12 mouse cellular contexts compared by ENCODE assay signal in the genomic region with DNA sequence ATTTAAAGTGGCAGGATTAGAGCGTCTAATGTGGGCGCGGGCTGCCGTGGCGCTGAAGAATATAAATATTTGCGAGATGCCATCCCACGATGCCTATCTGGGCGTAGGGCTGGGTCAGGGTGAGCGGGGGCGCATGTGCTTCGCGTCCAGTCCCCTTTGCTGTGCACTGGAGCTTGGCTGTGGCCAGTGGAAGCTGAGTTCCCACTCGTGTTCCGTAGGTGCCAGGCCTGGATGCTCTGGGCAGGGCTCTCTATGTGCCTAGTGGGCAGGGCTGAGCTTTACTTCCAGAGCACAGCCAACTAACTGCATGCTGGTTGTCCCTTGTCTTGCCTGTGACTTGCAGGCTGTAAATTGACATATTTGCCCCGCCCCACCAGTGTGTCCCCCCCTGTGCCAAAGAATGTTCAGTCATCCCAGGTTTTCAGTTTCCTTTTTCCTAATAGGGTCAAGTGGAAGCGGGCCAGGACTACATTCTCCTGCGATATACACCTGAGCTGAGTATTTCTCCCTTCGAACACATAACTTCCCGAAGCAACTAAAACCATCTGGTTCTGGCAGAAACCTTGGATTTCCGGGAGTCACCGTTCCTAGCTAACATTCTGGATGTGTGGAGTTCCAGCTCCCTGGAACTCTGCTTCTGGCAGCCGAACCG. TPM values are rescaled to one million over a fixed set of nuclear protein-coding genes. Genes with fewer than 3 reads are reported as not detected.
A peak's percentile ranks its signal among the peaks of the same experiment; 100 is the strongest.
DNase-seq lines count a peak whose midpoint lies in the region; ATAC-seq and TF ChIP-seq lines count a peak whose summit lies in the region.
"Had no signal": no experiment of that assay in that cellular context is flagged by ENCODE, and none has a peak within 500 bp of the region (broad histone marks: within the 10 kb centered on the region; RNA-seq: fewer than 3 reads in every experiment).

No protein-coding gene starts in this region.

- H3K9me3 ChIP-seq in embryonic facial prominence, embryonic 15.5 days (replicated peaks): no peaks in the 10 kb centered on the region
- H3K9me3 ChIP-seq in kidney, postnatal 0 days (replicated peaks; ENCODE audit: low read length): no peaks in the 10 kb centered on the region
- H3K9me3 ChIP-seq in midbrain, embryonic 16.5 days (replicated peaks; ENCODE audit: control insufficient read depth, low read length, poor library complexity, severe bottlenecking): no peaks in the 10 kb centered on the region
- H3K9me3 ChIP-seq in liver, embryonic 12.5 days (replicated peaks): no peaks in the 10 kb centered on the region
- H3K9me3 ChIP-seq: G1E; neural tube, embryonic 13.5 days had no signal

- ATAC-seq in embryonic facial prominence, embryonic 15.5 days (ENCODE audit: insufficient number of reproducible peaks, low FRiP score, low TSS enrichment, low read depth): peak; percentile 27
- ATAC-seq in kidney, postnatal 0 days (replicated peaks; ENCODE audit: low FRiP score, low read depth): peak; percentile 14; the same call in 1 of the 2 replicates
- ATAC-seq in midbrain, embryonic 16.5 days: peak; percentile 55
- ATAC-seq in liver, embryonic 12.5 days: no peak

- H3K36me3 ChIP-seq in embryonic facial prominence, embryonic 15.5 days: no peaks in the 10 kb centered on the region
- no peaks in the 10 kb centered on the region for H3K36me3 ChIP-seq in kidney, postnatal 0 days (ENCODE audit: insufficient read depth, low read length)
- no peaks in the 10 kb centered on the region for H3K36me3 ChIP-seq in midbrain, embryonic 16.5 days (ENCODE audit: control insufficient read depth, insufficient read depth, low read length)
- no peaks in the 10 kb centered on the region for H3K36me3 ChIP-seq in liver, embryonic 12.5 days
- H3K36me3 ChIP-seq: G1E; neural tube, embryonic 13.5 days had no signal

- WGBS in embryonic facial prominence, embryonic 15.5 days: 2% methylated on average over 23 of the region's 23 CpGs
- WGBS in kidney, postnatal 0 days: under 1% methylated on average over 23 of the region's 23 CpGs
- WGBS in midbrain, embryonic 16.5 days: under 1% methylated on average over 23 of the region's 23 CpGs
- 3% methylated on average over 23 of the region's 23 CpGs for WGBS in liver, embryonic 12.5 days (ENCODE audit: insufficient replicate concordance)

- H3K4me1 ChIP-seq in embryonic facial prominence, embryonic 15.5 days: peaks cover 37% of the 10 kb centered on the region
- peaks cover 10% of the 10 kb centered on the region; the same call in 1 of the 2 replicates for H3K4me1 ChIP-seq in kidney, postnatal 0 days (replicated peaks; ENCODE audit: insufficient read depth, low read length)
- H3K4me1 ChIP-seq in midbrain, embryonic 16.5 days (ENCODE audit: control insufficient read depth, insufficient read depth, low read length): peaks cover 23% of the 10 kb centered on the region
- no peaks in the 10 kb centered on the region for H3K4me1 ChIP-seq in liver, embryonic 12.5 days

- peak; percentile 33 for DNase-seq in layer of hippocampus, postnatal 36 days
- DNase-seq in layer of hippocampus, adult 9-11 months: no peak
- DNase-seq in kidney, postnatal 0 days (ENCODE audit: low spot score): no peak
- no peak for DNase-seq in right cerebral cortex, postnatal 4 days
- no peak for DNase-seq in B cell, adult 2 months

- TF ChIP-seq CTCF in kidney, postnatal 0 days (IDR thresholded peaks at IDR 0.05; ENCODE audit: low read depth): no peak

- H3K27me3 ChIP-seq in embryonic facial prominence, embryonic 15.5 days: peaks cover 97% of the 10 kb centered on the region
- H3K27me3 ChIP-seq in kidney, postnatal 0 days (ENCODE audit: insufficient read depth, low read length): peaks cover 40% of the 10 kb centered on the region
- peaks cover 69% of the 10 kb centered on the region for H3K27me3 ChIP-seq in midbrain, embryonic 16.5 days (ENCODE audit: control insufficient read depth, insufficient read depth, low read depth, low read length)
- peaks cover 100% of the 10 kb centered on the region for H3K27me3 ChIP-seq in liver, embryonic 12.5 days (replicated peaks)

- peak overlapping the region; percentile 43 for H3K4me2 ChIP-seq in embryonic facial prominence, embryonic 15.5 days (replicated peaks)
- peak overlapping the region; percentile 50 for H3K4me2 ChIP-seq in kidney, postnatal 0 days (ENCODE audit: low read length)
- peak overlapping the region; percentile 29 for H3K4me2 ChIP-seq in midbrain, embryonic 16.5 days (ENCODE audit: low read length)
- no peak overlapping the region for H3K4me2 ChIP-seq in liver, embryonic 12.5 days
- H3K4me2 ChIP-seq: liver, embryonic 11.5 days; neural tube, embryonic 13.5 days had no signal

- H3K27ac ChIP-seq in embryonic facial prominence, embryonic 15.5 days (replicated peaks): peak overlapping the region; percentile 35; the same call in 1 of the 2 replicates
- peak overlapping the region; percentile 77 for H3K27ac ChIP-seq in kidney, postnatal 0 days
- peak overlapping the region; percentile 65 for H3K27ac ChIP-seq in midbrain, embryonic 16.5 days (ENCODE audit: low read length)
- no peak overlapping the region for H3K27ac ChIP-seq in liver, embryonic 12.5 days
- H3K27ac ChIP-seq: neural tube, embryonic 13.5 days had no signal

- H3K9ac ChIP-seq in embryonic facial prominence, embryonic 15.5 days: no peak overlapping the region
- peak overlapping the region; percentile 37; the same call in 1 of the 2 replicates for H3K9ac ChIP-seq in kidney, postnatal 0 days (ENCODE audit: low read depth, low read length)
- H3K9ac ChIP-seq in midbrain, embryonic 16.5 days (ENCODE audit: low read depth, low read length): peak overlapping the region; percentile 41; the same call in 1 of the 2 replicates
- H3K9ac ChIP-seq in liver, embryonic 12.5 days: no peak overlapping the region
- H3K9ac ChIP-seq: neural tube, embryonic 13.5 days had no signal

- H3K4me3 ChIP-seq in embryonic facial prominence, embryonic 15.5 days (replicated peaks): peak overlapping the region; percentile 21
- H3K4me3 ChIP-seq in kidney, postnatal 0 days (replicated peaks; ENCODE audit: low read depth, low read length): no peak overlapping the region; the same call in 1 of the 2 replicates
- H3K4me3 ChIP-seq in midbrain, embryonic 16.5 days (ENCODE audit: low read depth, low read length): peak overlapping the region; percentile 3; the same call in 1 of the 2 replicates
- H3K4me3 ChIP-seq in liver, embryonic 12.5 days: no peak overlapping the region
- H3K4me3 ChIP-seq: neural tube, embryonic 13.5 days had no signal

RNA-seq across cellular contexts. Expression of a gene that starts 9.4 kb away (rescaled TPM):
- 10 to 100 TPM; 27.0 to 29.0 TPM for total RNA-seq in layer of hippocampus, postnatal 36 days (2021)
- polyA plus RNA-seq in embryonic facial prominence, embryonic 15.5 days (2015; fragmentation: Nextera tagmentation; extraction: Ambion mirVana): 15.6 and 18.2 TPM in 2 replicates
- polyA plus RNA-seq in kidney, postnatal 0 days (2015; fragmentation: Nextera tagmentation; extraction: Ambion mirVana): 24.2 and 25.4 TPM in 2 replicates
- polyA plus RNA-seq in midbrain, embryonic 16.5 days (2015; fragmentation: Nextera tagmentation; extraction: Ambion mirVana): 10.8 and 14.2 TPM in 2 replicates
- 0.05 and 0.11 TPM in 2 replicates for polyA plus RNA-seq in liver, embryonic 12.5 days (2016; fragmentation: Nextera tagmentation; extraction: Ambion mirVana)
- total RNA-seq: hematopoietic stem cell, adult 5-6 weeks had no signal
- polyA plus RNA-seq: G1E; neural tube, embryonic 13.5 days had no signal

Comparison
In these comparisons a context has a peak if more than half of its experiments do, and no peak if none do; other contexts are left out.
1. DNase-seq: peak in layer of hippocampus, postnatal 36 days (2 of 2); none in layer of hippocampus, adult 9-11 months (single experiment), kidney, postnatal 0 days (single experiment), right cerebral cortex, postnatal 4 days (single experiment) and B cell, adult 2 months (0 of 2).
2. H3K4me3 ChIP-seq: peak in embryonic facial prominence, embryonic 15.5 days (single experiment) and midbrain, embryonic 16.5 days (single experiment); none in kidney, postnatal 0 days (single experiment) and liver, embryonic 12.5 days (single experiment).
3. H3K9ac ChIP-seq: peak in kidney, postnatal 0 days (single experiment) and midbrain, embryonic 16.5 days (single experiment); none in embryonic facial prominence, embryonic 15.5 days (single experiment) and liver, embryonic 12.5 days (single experiment).
4. RNA of a gene that starts 9.4 kb away (polyA plus RNA-seq): 24.2 to 25.4 TPM in kidney, postnatal 0 days, 15.6 to 18.2 TPM in embryonic facial prominence, embryonic 15.5 days and 10.8 to 14.2 TPM in midbrain, embryonic 16.5 days; 0.05 to 0.11 TPM in liver, embryonic 12.5 days; every median in the first group is over 10 times any median in the second.